Mouse (Mus musculus) layer of hippocampus, postnatal 14 days (tissue): ENCODE measurements at regions not wholly inside any gene's neighbourhood (a gene's known extent, or its start where the extent isn't known, plus 50 kb on each side); places are given as distances from the start of the nearest gene placed in this dataset.

Experiments used
- DNase-seq, 2 experiments: peaks; one replicate each; pipeline ENCODE4 v3.0.0; 2021 to 2022; ENCODE audit warnings: low spot score in 2 of 2, mixed read lengths in 1 of 2

GRCm38 (mm10) chr4:29034406-29034805 is 221.5 kb downstream of the Epha7 start:
- DNase-seq: no peak

- DNase-seq: no peak
Measured at GRCm38 (mm10) chr4:29039993-29040392, 227.1 kb downstream of the Epha7 start.

DNA sequence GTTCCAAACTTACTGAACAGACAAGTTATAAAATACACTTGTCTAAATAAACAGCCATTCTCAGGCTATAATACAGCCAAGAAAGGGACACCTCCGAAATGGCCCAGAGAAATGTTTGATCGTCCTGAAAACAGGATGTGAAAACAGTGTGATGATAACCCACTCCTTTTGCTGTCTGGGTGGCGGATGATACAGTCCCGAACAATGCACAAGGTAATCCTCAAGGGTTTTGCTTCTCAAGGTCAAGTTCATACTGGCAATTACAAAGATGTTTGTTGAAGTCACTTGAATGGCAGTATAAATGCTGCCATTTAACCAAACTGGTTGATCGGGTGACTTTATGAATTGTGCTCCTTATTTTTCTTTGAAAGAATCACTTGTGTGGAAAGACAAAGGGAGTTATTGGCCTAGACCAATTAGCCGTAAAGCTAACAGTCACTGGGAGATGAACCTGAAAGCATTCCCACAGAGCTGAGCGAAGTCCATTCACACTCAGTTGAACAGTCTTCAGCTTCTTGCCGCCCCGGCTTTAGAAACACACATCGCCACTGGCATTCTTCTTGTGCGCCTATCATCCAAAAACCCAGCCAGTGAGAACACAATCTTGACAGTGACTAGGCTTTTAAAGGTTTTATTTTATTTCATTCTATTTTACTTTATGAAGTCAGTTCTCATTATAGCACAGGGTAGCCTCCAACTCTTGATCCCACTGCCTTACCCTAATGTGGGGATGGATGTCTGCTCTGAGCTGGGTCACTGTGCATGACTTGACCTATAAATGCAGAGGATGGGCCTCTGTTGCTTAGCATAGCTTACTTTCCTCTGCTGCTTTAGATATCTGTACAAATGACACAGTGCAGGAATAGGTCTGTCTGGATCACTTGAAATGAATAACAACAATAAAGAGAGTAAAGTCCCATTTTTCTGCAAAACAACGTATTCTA is 256.0 kb downstream of the Epha7 start:
- no peak for DNase-seq

DNA sequence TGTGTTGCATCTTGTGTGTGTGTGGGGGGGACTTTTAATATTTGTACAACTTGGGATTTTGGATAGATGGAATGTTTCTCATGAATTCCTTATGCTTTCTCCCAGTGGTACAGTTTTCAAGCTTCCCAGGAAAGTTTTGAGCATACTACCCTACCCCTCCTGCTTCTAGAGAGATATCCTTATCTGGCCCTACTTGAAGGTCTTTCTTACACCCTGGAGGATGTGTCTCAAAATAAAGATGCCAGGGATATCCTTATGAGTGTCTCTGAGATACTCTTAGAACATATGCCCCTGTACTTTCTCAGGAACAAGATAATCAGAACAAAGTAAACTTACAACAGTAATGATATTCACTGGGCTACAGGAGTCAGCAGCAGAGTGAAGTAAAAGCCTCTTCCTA is 261.3 kb downstream of the Epha7 start:
- DNase-seq: no peak

DNA sequence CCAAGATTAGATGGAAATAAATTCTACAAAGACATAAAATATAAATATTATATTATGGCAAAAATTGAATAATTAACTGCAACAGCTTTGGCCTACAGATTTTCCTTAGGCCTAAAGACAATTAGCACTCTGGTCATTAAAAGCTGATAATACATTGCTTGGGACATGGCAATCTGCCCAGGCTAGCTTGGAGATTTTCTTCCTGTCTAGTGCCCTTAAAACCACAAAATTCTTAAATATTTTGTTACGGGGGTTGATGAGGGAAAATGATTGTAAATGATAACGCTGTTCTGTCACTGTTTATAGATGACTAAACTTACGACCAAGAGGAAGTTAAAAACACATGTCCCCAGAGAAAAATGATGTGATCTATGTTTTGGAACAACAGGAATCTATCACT is 261.9 kb downstream of the Epha7 start:
- no peak for DNase-seq

GRCm38 (mm10) chr4:29076683-29077082 is 263.8 kb downstream of the Epha7 start:
- DNase-seq: no peak

DNA sequence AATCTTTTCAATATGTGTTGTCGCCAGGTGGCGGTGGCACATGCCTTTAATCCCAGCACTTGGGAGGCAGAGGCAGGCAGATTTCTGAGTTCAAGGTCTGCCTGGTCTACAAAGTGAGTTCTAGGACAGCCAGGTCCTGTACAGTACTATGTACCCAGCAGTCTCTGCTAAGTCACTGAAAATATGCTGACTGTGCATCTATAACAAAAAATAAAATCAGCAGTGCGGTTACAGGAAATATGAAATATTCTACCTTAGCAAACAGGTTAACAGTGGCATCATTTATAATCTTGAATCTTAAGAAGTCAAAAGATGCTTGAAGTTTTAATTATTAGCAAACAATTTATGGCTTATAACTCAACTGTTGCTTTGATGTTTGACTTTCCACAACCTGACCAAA is 265.5 kb downstream of the Epha7 start:
- no peak for DNase-seq

DNA sequence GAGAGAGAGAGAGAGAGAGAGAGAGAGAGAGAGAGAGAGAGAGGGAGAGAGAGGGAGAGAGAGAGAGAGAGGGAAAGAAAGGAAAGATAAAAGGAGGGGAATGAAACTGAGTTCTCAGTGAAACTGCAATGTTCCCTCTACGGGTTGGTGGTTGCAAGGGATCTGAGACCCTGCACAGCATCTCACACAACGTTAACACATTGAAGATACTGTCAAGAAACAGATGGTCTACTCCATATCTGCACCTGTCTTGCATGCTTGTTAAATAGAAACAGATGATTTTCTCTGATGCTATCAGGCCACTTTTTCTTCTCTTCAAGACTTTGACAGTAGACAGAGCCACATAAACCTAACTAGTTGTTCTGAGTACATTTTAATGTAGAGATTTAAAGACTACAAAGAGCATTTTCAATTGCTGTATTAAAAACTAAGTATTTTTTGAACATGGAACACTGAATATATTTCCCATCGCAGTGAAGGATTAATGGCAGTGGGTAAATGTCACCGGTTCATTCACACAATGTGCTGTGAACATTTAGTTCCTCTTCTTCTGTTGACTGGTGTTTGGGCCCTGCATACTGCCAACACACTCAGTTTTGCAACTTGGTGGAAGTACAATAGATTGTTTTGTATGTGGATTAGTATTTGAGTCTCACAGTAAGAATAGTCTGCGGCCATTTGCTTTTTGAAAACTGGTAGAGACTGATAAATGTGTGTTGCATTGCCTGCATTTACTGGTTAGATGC is 270.8 kb downstream of the Epha7 start:
- DNase-seq: no peak

- DNase-seq: no peak
Measured at GRCm38 (mm10) chr4:29090949-29091348, 278.0 kb downstream of the Epha7 start.

DNA sequence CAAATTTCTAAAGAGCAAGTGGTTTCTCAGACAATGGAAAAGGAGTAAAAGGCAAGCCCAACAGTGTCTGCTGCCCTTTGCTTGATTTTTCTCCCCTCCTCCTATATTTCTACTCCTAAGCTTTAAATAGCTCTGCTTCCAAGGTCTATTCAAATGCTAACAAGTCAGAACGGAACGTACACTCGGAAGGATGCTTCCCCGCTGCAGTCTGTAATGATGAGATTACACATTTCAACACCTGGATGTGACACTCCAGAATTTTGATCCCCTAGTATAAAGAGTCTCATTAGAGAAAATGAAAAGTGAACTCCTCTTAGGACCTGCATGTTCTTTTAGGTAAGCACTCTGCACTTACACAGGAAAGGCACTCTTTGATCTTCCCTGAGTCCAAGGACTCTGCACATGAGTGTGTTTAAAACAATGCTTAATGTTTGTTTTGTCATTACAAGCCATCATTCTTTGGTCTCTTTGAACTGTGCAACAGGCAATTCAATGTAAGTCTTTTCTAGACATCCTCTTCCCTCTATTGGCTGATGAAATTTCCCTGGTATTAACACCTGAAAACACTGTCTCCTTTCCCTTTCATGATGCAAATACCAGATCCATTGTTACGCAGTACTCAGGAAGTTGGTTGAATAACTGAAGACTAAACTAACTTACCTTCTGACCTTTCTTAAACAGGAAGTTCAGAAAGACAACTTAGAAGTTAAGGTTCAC is 278.7 kb downstream of the Epha7 start:
- no peak for DNase-seq

- DNase-seq: no peak
Measured at GRCm38 (mm10) chr4:29102373-29102772, 289.4 kb downstream of the Epha7 start.

GRCm38 (mm10) chr4:29103414-29103813 is 290.5 kb downstream of the Epha7 start:
- no peak for DNase-seq

DNA sequence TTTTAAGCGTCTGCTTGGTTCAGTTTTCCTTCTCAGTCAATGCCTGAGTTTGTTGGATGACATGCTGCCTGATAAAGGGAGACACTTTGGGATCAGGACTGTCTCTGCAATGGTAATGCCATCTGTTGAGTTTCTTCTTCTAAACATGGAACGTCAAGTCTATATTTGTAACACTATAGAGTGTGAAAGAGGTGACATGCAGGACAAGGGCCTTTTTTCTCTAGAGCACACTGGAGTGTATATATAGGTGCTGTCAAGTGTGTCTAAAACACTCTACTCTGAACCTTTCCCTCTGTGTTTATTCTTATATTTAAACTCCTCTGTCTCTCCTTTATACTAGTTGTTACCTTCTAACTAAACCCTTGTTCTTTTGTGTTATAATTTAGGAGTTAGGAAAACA is 299.6 kb downstream of the Epha7 start:
- no peak for DNase-seq

- DNase-seq: no peak
Measured at GRCm38 (mm10) chr4:29117025-29117424, 304.1 kb downstream of the Epha7 start.

DNA sequence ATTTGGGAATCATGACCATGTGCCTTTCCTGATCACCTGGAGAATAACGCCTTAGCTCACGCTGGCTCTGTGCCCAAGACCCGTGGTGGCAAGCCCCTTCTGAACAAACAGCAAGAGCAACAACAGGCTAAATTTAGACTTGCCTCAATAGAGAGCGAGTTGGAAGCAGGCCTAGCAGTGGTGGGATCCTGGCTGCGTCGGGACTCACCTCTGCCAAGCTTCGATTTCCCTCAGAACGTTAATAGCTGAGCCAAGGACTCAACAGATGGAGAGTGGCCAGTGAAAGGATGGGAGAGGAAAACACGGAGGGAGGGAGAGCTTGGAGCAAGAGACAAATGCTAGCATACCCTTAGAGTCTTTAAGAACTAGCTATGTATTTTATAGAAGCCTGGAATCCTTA is 305.0 kb downstream of the Epha7 start:
- peak; percentile 62 to 85 for DNase-seq

- DNase-seq: no peak
Measured at GRCm38 (mm10) chr4:29118679-29119479, 305.9 kb downstream of the Epha7 start.

- no peak for DNase-seq
Measured at GRCm38 (mm10) chr4:29119480-29120153, 306.7 kb downstream of the Epha7 start.

DNA sequence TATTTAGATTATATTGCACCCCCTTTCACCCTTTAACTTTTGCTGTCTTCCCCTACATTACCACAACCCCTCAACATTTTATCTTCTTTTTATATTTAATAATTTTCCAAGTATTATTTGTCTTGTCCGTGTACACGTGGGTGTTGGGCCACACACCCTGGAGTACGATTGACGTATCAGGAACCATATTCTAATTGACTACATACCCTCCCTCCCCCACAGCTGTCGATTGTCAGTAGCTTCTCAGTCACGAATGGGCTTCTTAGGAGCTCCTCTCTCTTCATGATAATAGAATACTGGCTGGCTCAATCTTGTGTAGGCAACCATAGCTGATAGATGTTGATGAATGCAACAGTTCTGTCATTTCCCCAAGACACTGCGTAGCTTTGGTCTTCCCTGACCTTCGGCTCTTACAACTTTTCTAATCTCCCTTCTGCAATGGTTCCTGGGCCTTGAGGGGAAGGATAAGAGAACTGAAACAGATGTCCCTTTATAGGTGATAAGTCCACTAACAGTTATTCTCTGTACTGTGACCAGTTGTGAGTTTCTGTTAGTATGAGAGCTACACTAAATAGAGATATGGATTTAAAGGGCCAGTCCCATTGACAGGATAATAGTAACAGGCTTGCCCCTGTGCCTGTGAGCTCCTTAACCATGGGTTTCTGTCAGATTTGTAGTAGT is 310.9 kb downstream of the Epha7 start:
- DNase-seq: no peak

GRCm38 (mm10) chr4:29130485-29130884 is 317.6 kb downstream of the Epha7 start:
- no peak for DNase-seq
